Comparison of ENCODE assay signal across 8 mouse cellular contexts in genomic region chr4:40703710-40704275, GRCm38 (mm10). TPM values are rescaled to one million over a fixed set of nuclear protein-coding genes. Genes with fewer than 3 reads are reported as not detected.
DNase-seq lines count a peak whose midpoint lies in the region; ATAC-seq and TF ChIP-seq lines count a peak whose summit lies in the region.

No protein-coding gene starts in this region.

- DNase-seq in heart, postnatal 14 days = no peak
- no peak for DNase-seq in MEL (ENCODE audit: low read depth, low spot score)
- DNase-seq in forebrain, embryonic 11.5 days (ENCODE audit: low spot score) = no peak
- DNase-seq in liver, embryonic 11.5 days (ENCODE audit: low spot score) = no peak
- no peak for DNase-seq in spleen, adult 18-20 months
- no peak for DNase-seq in left cerebral cortex, adult 11 months (ENCODE audit: low spot score)

- no peaks in the 10 kb centered on the region for H3K9me3 ChIP-seq in heart, embryonic 14.5 days (ENCODE audit: control insufficient read depth, low read length)
- no peaks in the 10 kb centered on the region for H3K9me3 ChIP-seq in MEL (replicated peaks; ENCODE audit: insufficient read depth, low read length)
- H3K9me3 ChIP-seq in forebrain, embryonic 11.5 days (ENCODE audit: control insufficient read depth, low read length) = no peaks in the 10 kb centered on the region
- H3K9me3 ChIP-seq in liver, embryonic 11.5 days (ENCODE audit: control insufficient read depth, low read length) = no peaks in the 10 kb centered on the region
- no peaks in the 10 kb centered on the region for H3K9me3 ChIP-seq in stomach, embryonic 15.5 days

- H3K4me2 ChIP-seq in heart, embryonic 14.5 days (ENCODE audit: low read length) = peak overlapping the region; percentile 77
- H3K4me2 ChIP-seq in forebrain, embryonic 11.5 days (ENCODE audit: low read depth, low read length, severe bottlenecking) = peak overlapping the region; percentile 76
- peak overlapping the region; percentile 68 for H3K4me2 ChIP-seq in liver, embryonic 11.5 days
- peak overlapping the region; percentile 63 for H3K4me2 ChIP-seq in stomach, embryonic 15.5 days

- H3K4me3 ChIP-seq in heart, embryonic 14.5 days (ENCODE audit: control insufficient read depth in 1 of 2, insufficient read depth in 1 of 2, low read depth in 1 of 2, low read length in 2 of 2) = peak overlapping the region; percentile 69 to 99; a peak in 3 of 4 replicates
- H3K4me3 ChIP-seq in MEL (ENCODE audit: control insufficient read depth in 1 of 2, insufficient read depth in 1 of 2, low read depth in 2 of 2, low read length in 2 of 2) = peak overlapping the region; percentile 88 to 96
- H3K4me3 ChIP-seq in forebrain, embryonic 11.5 days (ENCODE audit: low read depth, low read length) = peak overlapping the region; percentile 43
- peak overlapping the region; percentile 62 for H3K4me3 ChIP-seq in liver, embryonic 11.5 days (ENCODE audit: low read depth, low read length)
- H3K4me3 ChIP-seq in stomach, embryonic 15.5 days (replicated peaks) = peak overlapping the region; percentile 65

- H3K36me3 ChIP-seq in heart, embryonic 14.5 days (ENCODE audit: control insufficient read depth, insufficient read depth, low read length) = no peaks in the 10 kb centered on the region
- H3K36me3 ChIP-seq in MEL (ENCODE audit: control insufficient read depth in 1 of 2, insufficient read depth in 2 of 2, low read length in 2 of 2) = peaks cover 0 to 11% of the 10 kb centered on the region in 2 experiments; a peak in 2 of 4 replicates
- no peaks in the 10 kb centered on the region for H3K36me3 ChIP-seq in forebrain, embryonic 11.5 days (ENCODE audit: control insufficient read depth, insufficient read depth, low read length)
- H3K36me3 ChIP-seq in liver, embryonic 11.5 days (ENCODE audit: control insufficient read depth, insufficient read depth, low read length) = no peaks in the 10 kb centered on the region
- H3K36me3 ChIP-seq in stomach, embryonic 15.5 days = no peaks in the 10 kb centered on the region

- ATAC-seq in heart, embryonic 14.5 days (ENCODE audit: insufficient number of reproducible peaks, insufficient read depth, low FRiP score, low read depth) = no peak
- ATAC-seq in forebrain, embryonic 11.5 days (replicated peaks; ENCODE audit: low FRiP score) = no peak
- ATAC-seq in liver, embryonic 11.5 days (replicated peaks; ENCODE audit: low FRiP score) = no peak
- no peak for ATAC-seq in stomach, embryonic 15.5 days (ENCODE audit: insufficient read depth, low FRiP score, low read depth)

- no peak for TF ChIP-seq RAD21 in MEL (IDR thresholded peaks at IDR 0.05; ENCODE audit: low read depth, low read length)

- WGBS in heart, embryonic 14.5 days = 36% methylated on average over 9 of the region's 9 CpGs
- 33% methylated on average over 9 of the region's 9 CpGs for WGBS in forebrain, embryonic 11.5 days
- 42% methylated on average over 9 of the region's 9 CpGs for WGBS in liver, embryonic 11.5 days
- WGBS in stomach, embryonic 15.5 days = 17% methylated on average over 9 of the region's 9 CpGs

- H3K79me2 ChIP-seq in MEL (ENCODE audit: control insufficient read depth, insufficient read depth, low read length, poor library complexity) = peaks cover 5% of the 10 kb centered on the region; the same call in 1 of the 2 replicates

- intact Hi-C loops in heart, postnatal 14 days (cut with DNase I) = loop anchor here (2.0 kb wide), 1 partner anchor 15 kb away; no protein-coding TSS in a partner anchor

- H3K9ac ChIP-seq in heart, embryonic 14.5 days (ENCODE audit: low read length) = peak overlapping the region; percentile 80
- peak overlapping the region; percentile 69 for H3K9ac ChIP-seq in MEL (ENCODE audit: control insufficient read depth, low read depth, low read length, poor library complexity, severe bottlenecking)
- peak overlapping the region; percentile 69 for H3K9ac ChIP-seq in forebrain, embryonic 11.5 days (ENCODE audit: low read length)
- peak overlapping the region; percentile 70 for H3K9ac ChIP-seq in liver, embryonic 11.5 days (ENCODE audit: low read depth, low read length)
- H3K9ac ChIP-seq in stomach, embryonic 15.5 days = peak overlapping the region; percentile 27; the same call in 1 of the 2 replicates

- no peak for TF ChIP-seq POLR2A in MEL (IDR thresholded peaks at IDR 0.05; ENCODE audit: control insufficient read depth in 1 of 2, insufficient read depth in 1 of 2, low read depth in 1 of 2, low read length in 2 of 2, poor library complexity in 1 of 2)

- H3K27me3 ChIP-seq in heart, embryonic 14.5 days (ENCODE audit: control insufficient read depth, insufficient read depth, low read length) = no peaks in the 10 kb centered on the region
- no peaks in the 10 kb centered on the region for H3K27me3 ChIP-seq in MEL (ENCODE audit: control insufficient read depth in 1 of 2, insufficient read depth in 2 of 2, low read length in 2 of 2)
- H3K27me3 ChIP-seq in forebrain, embryonic 11.5 days (ENCODE audit: control insufficient read depth, insufficient read depth, low read length) = no peaks in the 10 kb centered on the region
- no peaks in the 10 kb centered on the region for H3K27me3 ChIP-seq in liver, embryonic 11.5 days (replicated peaks; ENCODE audit: control insufficient read depth, insufficient read depth, low read length)
- no peaks in the 10 kb centered on the region for H3K27me3 ChIP-seq in stomach, embryonic 15.5 days (replicated peaks)

- no peak for TF ChIP-seq EP300 in MEL (IDR thresholded peaks at IDR 0.05; ENCODE audit: low read depth in 1 of 2, low read length in 2 of 2)

- TF ChIP-seq CTCF in MEL (IDR thresholded peaks at IDR 0.05 in 2 of 3, conservative IDR thresholded peaks at IDR 0.05 in 1 of 3; ENCODE audit: control insufficient read depth in 1 of 3, insufficient read depth in 1 of 3, low read depth in 2 of 3, low read length in 3 of 3, poor library complexity in 1 of 3, severe bottlenecking in 1 of 3) = no peak

- peaks cover 9 to 20% of the 10 kb centered on the region in 2 experiments for H3K4me1 ChIP-seq in heart, embryonic 14.5 days (ENCODE audit: control insufficient read depth in 2 of 2, insufficient read depth in 2 of 2, low read length in 2 of 2)
- H3K4me1 ChIP-seq in MEL (ENCODE audit: control insufficient read depth in 1 of 2, insufficient read depth in 2 of 2, low read length in 2 of 2) = peaks cover 0 to 15% of the 10 kb centered on the region in 2 experiments; a peak in 2 of 4 replicates
- H3K4me1 ChIP-seq in forebrain, embryonic 11.5 days (replicated peaks; ENCODE audit: control insufficient read depth, insufficient read depth, low read length) = peaks cover 3% of the 10 kb centered on the region
- H3K4me1 ChIP-seq in liver, embryonic 11.5 days (replicated peaks; ENCODE audit: control insufficient read depth, insufficient read depth, low read length) = peaks cover 18% of the 10 kb centered on the region
- H3K4me1 ChIP-seq in stomach, embryonic 15.5 days = peaks cover 15% of the 10 kb centered on the region

- peak overlapping the region in 1 of 2 experiments; percentile 97; a peak in 2 of 4 replicates for H3K27ac ChIP-seq in heart, embryonic 14.5 days (replicated peaks in 1 of 2; ENCODE audit: control insufficient read depth in 1 of 2, insufficient read depth in 1 of 2, low read depth in 2 of 2, low read length in 2 of 2)
- peak overlapping the region; percentile 98; the same call in 1 of the 2 replicates for H3K27ac ChIP-seq in MEL (ENCODE audit: control insufficient read depth, low read depth, low read length)
- H3K27ac ChIP-seq in forebrain, embryonic 11.5 days (ENCODE audit: low read depth, low read length) = peak overlapping the region; percentile 82
- peak overlapping the region; percentile 93; the same call in 1 of the 2 replicates for H3K27ac ChIP-seq in liver, embryonic 11.5 days (ENCODE audit: low read depth, low read length)
- H3K27ac ChIP-seq in stomach, embryonic 15.5 days = peak overlapping the region; percentile 98

TF ChIP-seq in MEL, 35 proteins besides CTCF, POLR2A, EP300 and RAD21:
- TF ChIP-seq RCOR1 (IDR thresholded peaks at IDR 0.05; ENCODE audit: low read depth, low read length) (0 out of 2 replicates have a peak, but pooled peaks have one; percentile 18), ZNF384 (IDR thresholded peaks at IDR 0.05; ENCODE audit: low read depth, low read length) (0 out of 2 replicates have a peak, but pooled peaks have one; percentile 3), MAFK (IDR thresholded peaks at IDR 0.05; ENCODE audit: borderline replicate concordance, low read depth, low read length) (no peak)

RNA-seq across cellular contexts. Expression of gene Aptx, which starts 0.8 kb away (rescaled TPM):
- 25.1 and 29.0 TPM in 2 replicates for polyA plus RNA-seq in heart, embryonic 14.5 days (2014; fragmentation: Nextera tagmentation; extraction: Ambion mirVana)
- total RNA-seq in heart, postnatal 14 days (2021) = 10 to 100 TPM; 14.4 to 15.3 TPM
- total RNA-seq in MEL (2012; rRNA removed) = 15.6 and 19.8 TPM in 2 replicates
- polyA plus RNA-seq in MEL (2012; ENCODE audit: insufficient read depth in 1 of 2, insufficient read length in 2 of 2, low read depth in 1 of 2, low replicate concordance in 2 of 2, missing spikeins in 1 of 2) = 10 to 100 TPM in 1 of 2 experiments, not detected in 1; 18.8 TPM
- polyA plus RNA-seq in forebrain, embryonic 11.5 days (2014; fragmentation: Nextera tagmentation; extraction: Ambion mirVana) = 35.1 and 36.6 TPM in 2 replicates
- 21.2 and 23.4 TPM in 2 replicates for polyA plus RNA-seq in liver, embryonic 11.5 days (2014; fragmentation: Nextera tagmentation; extraction: Ambion mirVana)
- polyA plus RNA-seq in stomach, embryonic 15.5 days (2015; fragmentation: Nextera tagmentation; extraction: Ambion mirVana) = 24.2 and 25.0 TPM in 2 replicates

RNA-seq across cellular contexts. Expression of gene Dnaja1, which starts 18.2 kb away (rescaled TPM):
- polyA plus RNA-seq in heart, embryonic 14.5 days (2014; fragmentation: Nextera tagmentation; extraction: Ambion mirVana) = 218 and 239 TPM in 2 replicates
- total RNA-seq in heart, postnatal 14 days (2021) = 100 to 1,000 TPM in 1 of 2 experiments, 10 to 100 TPM in 1; 79.5 to 110 TPM
- total RNA-seq in MEL (2012; rRNA removed) = 108 and 115 TPM in 2 replicates
- polyA plus RNA-seq in MEL (2012; ENCODE audit: insufficient read depth in 1 of 2, insufficient read length in 2 of 2, low read depth in 1 of 2, low replicate concordance in 2 of 2, missing spikeins in 1 of 2) = 100 to 1,000 TPM; 355 to 482 TPM
- polyA plus RNA-seq in forebrain, embryonic 11.5 days (2014; fragmentation: Nextera tagmentation; extraction: Ambion mirVana) = 640 and 645 TPM in 2 replicates
- polyA plus RNA-seq in liver, embryonic 11.5 days (2014; fragmentation: Nextera tagmentation; extraction: Ambion mirVana) = 389 and 420 TPM in 2 replicates
- polyA plus RNA-seq in stomach, embryonic 15.5 days (2015; fragmentation: Nextera tagmentation; extraction: Ambion mirVana) = 361 and 370 TPM in 2 replicates

RNA-seq across cellular contexts. Expression of gene Smu1, which starts 53.9 kb away (rescaled TPM):
- polyA plus RNA-seq in heart, embryonic 14.5 days (2014; fragmentation: Nextera tagmentation; extraction: Ambion mirVana) = 100 and 102 TPM in 2 replicates
- total RNA-seq in heart, postnatal 14 days (2021) = 10 to 100 TPM; 28.1 to 31.6 TPM
- total RNA-seq in MEL (2012; rRNA removed) = 124 TPM in 2 replicates
- polyA plus RNA-seq in MEL (2012; ENCODE audit: insufficient read depth in 1 of 2, insufficient read length in 2 of 2, low read depth in 1 of 2, low replicate concordance in 2 of 2, missing spikeins in 1 of 2) = 100 to 1,000 TPM in 1 of 2 experiments, not detected in 1; 111 TPM
- 185 and 191 TPM in 2 replicates for polyA plus RNA-seq in forebrain, embryonic 11.5 days (2014; fragmentation: Nextera tagmentation; extraction: Ambion mirVana)
- polyA plus RNA-seq in liver, embryonic 11.5 days (2014; fragmentation: Nextera tagmentation; extraction: Ambion mirVana) = 167 and 178 TPM in 2 replicates
- 137 and 144 TPM in 2 replicates for polyA plus RNA-seq in stomach, embryonic 15.5 days (2015; fragmentation: Nextera tagmentation; extraction: Ambion mirVana)

Comparison
In these comparisons a context has a peak if more than half of its experiments do, and no peak if none do; other contexts are left out.
1. H3K9ac ChIP-seq: peak in every context shown above with its lines; median percentile 80 in heart, embryonic 14.5 days; 70 in liver, embryonic 11.5 days; 69 in MEL; 69 in forebrain, embryonic 11.5 days; 27 in stomach, embryonic 15.5 days.